Mouse (Mus musculus) thymus, adult 2 months (tissue): ENCODE data around the gene Mei1. TPM values are rescaled to one million over a fixed set of nuclear protein-coding genes. Genes with fewer than 3 reads are reported as not detected.

ENCODE experiments used
- DNase-seq: peaks from one replicate; pipeline ENCODE4 v3.0.0; 2021
- H3K27ac ChIP-seq: fragments of 200-500 bp; 2 replicates; pipeline ENCODE4 v1.5.1; 2012; ENCODE audit warnings: low read length, control low read depth; ENCODE audit not compliant: control insufficient read depth, insufficient read depth
- H3K27me3 ChIP-seq: fragments of 200-500 bp; 2 replicates; pipeline ENCODE4 v1.6.1; 2012; ENCODE audit warnings: mild to moderate bottlenecking, low read length, moderate library complexity, mixed read lengths; ENCODE audit not compliant: control insufficient read depth, insufficient read depth
- H3K36me3 ChIP-seq: fragments of 200-500 bp; 2 replicates; pipeline ENCODE4 v1.6.1; 2012; ENCODE audit warnings: mild to moderate bottlenecking, low read length, moderate library complexity; ENCODE audit not compliant: control insufficient read depth, insufficient read depth
- H3K4me1 ChIP-seq: fragments of 200-500 bp; replicated peaks from 2 replicates; pipeline ENCODE4 v1.6.1; 2012; ENCODE audit warnings: low read length; ENCODE audit not compliant: control insufficient read depth, insufficient read depth
- H3K4me3 ChIP-seq: fragments of 200-500 bp; 2 replicates; pipeline ENCODE4 v1.5.1; 2012; ENCODE audit warnings: mild to moderate bottlenecking, low read length, control low read depth, moderate library complexity; ENCODE audit not compliant: control insufficient read depth, insufficient read depth
- CTCF ChIP-seq: fragments of 200-500 bp; IDR thresholded peaks from 2 replicates; pipeline ENCODE4 v1.5.1; 2012; ENCODE audit warnings: mild to moderate bottlenecking, control low read depth, low read length, moderate library complexity, borderline replicate concordance; ENCODE audit not compliant: control insufficient read depth, poor library complexity, insufficient read depth; ENCODE audit errors: extremely low read depth
- POLR2A ChIP-seq: fragments of 200-500 bp; IDR thresholded peaks from 2 replicates; pipeline ENCODE4 v1.6.1; 2012; ENCODE audit warnings: mild to moderate bottlenecking, low read length, control low read depth, moderate library complexity; ENCODE audit not compliant: control insufficient read depth, poor library complexity, insufficient read depth; ENCODE audit errors: extremely low read depth
- WGBS: fragments of 180-500 bp; shearing (Covaris S2); methylation state at CpG from one replicate; pipeline ENCODE4 v1.1.7; 2018; 5-methylcytosine and 5-hydroxymethylcytosine counted together
- polyA plus RNA-seq: library from polyadenylated mRNA; depleted of rRNA; stranded (reverse); fragments of >200 nt; gene quantifications from 2 replicates; pipeline ENCODE4 v1.2.3, GENCODE M21; 2012

Mei1 gene
- polyA plus RNA-seq, 1 experiment = 0.11 TPM

- H3K36me3 ChIP-seq = no peaks in the 10 kb centered on the region
- peak overlapping the region; percentile 89; the same call in 1 of the 2 replicates for H3K27ac ChIP-seq
- H3K4me3 ChIP-seq = no peak overlapping the region
- H3K27me3 ChIP-seq = no peaks in the 10 kb centered on the region
- no peak for DNase-seq
- H3K4me1 ChIP-seq = peaks cover 69% of the 10 kb centered on the region
- 75% methylated on average over 7 of the region's 7 CpGs for WGBS
- TF ChIP-seq CTCF (no peak), POLR2A (no peak)
Observed at GRCm38 (mm10) chr15:82164496-82164895, 94.7 kb downstream of the Mei1 start.

GRCm38 (mm10) chr15:82165332-82166239 is 95.8 kb downstream of the Mei1 start:
- WGBS = 24% methylated on average over 8 of the region's 8 CpGs
- Histone ChIP-seq H3K4me1 (peaks cover 59% of the 10 kb centered on the region), H3K27ac (peak overlapping the region; percentile 100), H3K4me3 (no peak overlapping the region), H3K27me3 (no peaks in the 10 kb centered on the region), H3K36me3 (0 out of 2 replicates have a peak, but pooled peaks cover 7% of the 10 kb centered on the region)
- TF ChIP-seq POLR2A (no peak), CTCF (no peak)
- peak; percentile 90 for DNase-seq

GRCm38 (mm10) chr15:82166240-82167100 is 96.7 kb downstream of the Mei1 start:
- peaks cover 51% of the 10 kb centered on the region for H3K4me1 ChIP-seq
- TF ChIP-seq CTCF = no peak
- peak; percentile 51; the same call in 1 of the 2 replicates for TF ChIP-seq POLR2A
- 0 out of 2 replicates have a peak, but pooled peaks cover 7% of the 10 kb centered on the region for H3K36me3 ChIP-seq
- peak overlapping the region; percentile 100 for H3K27ac ChIP-seq
- WGBS = 11% methylated on average over 22 of the region's 22 CpGs
- DNase-seq = peak; percentile 70
- H3K4me3 ChIP-seq = peak overlapping the region; percentile 67
- no peaks in the 10 kb centered on the region for H3K27me3 ChIP-seq

GRCm38 (mm10) chr15:82167201-82168168 is 97.7 kb downstream of the Mei1 start:
- Histone ChIP-seq H3K4me1 (peaks cover 47% of the 10 kb centered on the region), H3K27ac (peak overlapping the region; percentile 100), H3K36me3 (peaks cover 14% of the 10 kb centered on the region), H3K27me3 (no peaks in the 10 kb centered on the region), H3K4me3 (no peak overlapping the region)
- TF ChIP-seq POLR2A = no peak
- TF ChIP-seq CTCF = no peak
- 77% methylated on average over 23 of the region's 23 CpGs for WGBS
- no peak for DNase-seq

DNA sequence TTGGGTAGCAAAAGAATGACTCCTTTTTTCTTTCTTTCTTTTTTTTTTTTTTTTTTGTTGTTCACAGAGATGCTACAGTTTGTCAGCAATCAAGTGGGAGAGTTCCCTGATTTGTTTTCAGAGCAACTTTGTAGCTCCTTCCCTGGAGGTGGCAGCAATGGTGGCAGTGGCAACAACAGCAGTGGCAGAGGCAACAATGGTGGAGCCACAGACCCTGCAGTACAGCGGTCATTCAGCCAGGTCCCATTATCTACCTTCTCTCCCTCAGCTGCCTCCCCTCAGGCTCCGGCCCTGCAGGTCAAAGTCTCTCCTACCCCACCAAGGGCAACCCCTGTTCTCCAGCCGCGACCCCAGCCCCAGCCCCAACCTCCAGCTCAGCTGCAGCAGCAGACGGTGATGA is 99.9 kb downstream of the Mei1 start:
- over 99% methylated on average over 5 of the region's 5 CpGs for WGBS
- H3K4me3 ChIP-seq = no peak overlapping the region

More for the DNA sequence above, 99.9 kb downstream of the Mei1 start:
- no peak overlapping the region for H3K27ac ChIP-seq
- H3K27me3 ChIP-seq = no peaks in the 10 kb centered on the region
- no peak for TF ChIP-seq POLR2A
- TF ChIP-seq CTCF = no peak
- peaks cover 27% of the 10 kb centered on the region for H3K4me1 ChIP-seq
- DNase-seq = no peak
- peaks cover 34% of the 10 kb centered on the region for H3K36me3 ChIP-seq
